Mouse (Mus musculus): ENCODE results near the gene Lrrc4b. TPM values are rescaled to one million over a fixed set of nuclear protein-coding genes. Genes with fewer than 3 reads are reported as not detected.

Lrrc4b gene
- total RNA-seq, 1 experiment from 2014 or later, result not detected

DNA sequence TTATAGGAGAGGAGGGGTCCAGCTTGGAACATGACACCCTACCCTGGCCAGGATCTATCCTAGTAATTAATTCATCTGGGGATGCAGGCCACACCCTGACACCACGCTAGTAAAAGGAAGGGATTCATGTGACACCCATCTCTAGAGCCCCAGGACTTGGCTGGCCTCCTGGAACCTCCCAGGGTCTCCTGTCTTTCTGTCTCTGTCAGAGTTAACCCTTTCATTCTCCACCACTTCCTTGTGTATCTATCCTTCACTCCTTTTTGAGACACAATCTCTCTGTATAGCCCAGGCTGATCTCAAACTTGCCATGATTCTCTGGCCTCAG lies 43.7 kb downstream of the Lrrc4b start:
- no peak for ATAC-seq (replicated peaks; ENCODE audit: insufficient number of reproducible peaks, low FRiP score, low TSS enrichment, poor library complexity, severe bottlenecking)

DNA sequence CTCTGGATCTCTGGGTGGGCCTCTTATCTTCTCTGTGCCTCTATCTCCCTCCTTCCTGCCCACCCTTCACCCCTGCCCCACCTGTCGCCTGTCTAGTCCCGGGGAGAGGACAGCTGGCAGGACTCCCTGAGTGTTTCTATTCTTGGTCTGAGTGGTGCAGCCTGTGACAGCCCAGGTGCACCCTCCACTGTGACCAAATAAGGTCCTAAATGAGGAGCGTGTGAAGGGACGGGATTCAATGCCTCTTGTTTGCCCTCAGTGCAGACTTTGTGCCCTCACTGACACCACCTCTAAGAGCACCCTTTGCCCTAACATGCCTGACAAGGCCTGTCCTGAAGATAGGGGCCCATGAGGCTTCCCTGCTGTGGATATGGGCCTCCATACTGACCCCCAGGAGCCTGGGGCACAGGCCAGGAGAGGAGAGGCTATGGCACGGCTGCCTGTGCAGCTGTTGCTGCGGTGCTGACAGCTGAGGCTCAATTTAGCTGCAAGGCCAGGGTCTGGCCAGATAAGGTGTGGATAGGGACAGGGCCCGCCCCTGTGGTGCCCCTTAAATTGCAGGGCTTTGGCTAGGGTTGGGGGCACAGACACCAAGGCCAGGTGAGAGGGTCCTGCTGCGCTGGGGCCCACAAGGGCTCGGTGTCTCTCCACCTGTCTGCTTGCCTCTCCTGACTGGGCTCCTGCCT lies 44.3 kb downstream of the Lrrc4b start:
- no peak for ATAC-seq (replicated peaks; ENCODE audit: insufficient number of reproducible peaks, low FRiP score, low TSS enrichment, poor library complexity, severe bottlenecking)

DNA sequence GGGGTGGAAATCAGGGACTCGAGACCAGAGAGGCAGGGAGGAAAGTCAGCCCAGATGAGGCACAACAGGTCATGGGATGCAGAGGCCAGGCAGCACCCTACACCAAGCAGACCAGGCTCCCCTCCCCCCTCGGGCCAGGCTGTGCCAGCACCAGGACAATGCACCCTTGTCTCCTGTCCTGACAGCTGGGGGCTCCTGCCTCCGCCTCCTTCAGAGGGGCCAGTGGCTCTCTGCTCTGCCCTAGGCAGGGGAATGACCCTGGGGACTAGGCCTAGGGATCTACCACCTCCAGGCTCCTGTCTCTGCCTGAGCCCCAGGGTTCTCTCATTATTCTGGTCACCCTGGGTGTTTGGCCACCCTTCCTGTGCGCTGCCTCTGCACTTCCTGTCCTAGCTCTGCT lies 45.6 kb downstream of the Lrrc4b start:
- no peak for ATAC-seq (replicated peaks; ENCODE audit: insufficient number of reproducible peaks, low FRiP score, low TSS enrichment, poor library complexity, severe bottlenecking)

DNA sequence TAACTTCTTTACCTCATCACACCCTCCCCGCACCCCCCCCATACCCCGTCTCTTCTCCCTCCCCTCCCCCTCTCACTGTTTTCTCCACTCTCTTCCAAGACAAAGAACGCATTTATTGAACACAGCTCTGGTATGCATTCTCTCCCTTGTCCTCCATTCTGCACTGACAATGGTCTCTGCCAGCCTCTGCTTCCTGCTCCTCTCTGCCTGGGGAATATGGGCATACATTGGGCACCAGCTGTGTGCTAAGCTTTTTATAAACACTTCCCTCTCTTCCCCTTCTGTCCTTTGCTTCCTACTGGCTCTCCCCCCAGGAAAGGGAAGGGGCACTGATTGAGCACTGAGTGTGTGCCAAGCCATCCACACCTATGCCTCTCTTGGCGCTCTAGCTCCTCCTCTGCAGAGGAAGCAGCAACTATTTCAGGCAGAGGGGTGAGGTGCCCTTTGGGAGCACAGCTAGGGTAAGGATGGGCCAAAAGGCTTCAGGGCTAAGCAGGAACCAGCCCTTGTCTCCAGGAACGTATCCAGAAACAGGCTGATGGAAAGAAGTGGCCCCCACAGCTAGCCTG lies 46.3 kb downstream of the Lrrc4b start:
- ATAC-seq (replicated peaks; ENCODE audit: insufficient number of reproducible peaks, low FRiP score, low TSS enrichment, poor library complexity, severe bottlenecking), result no peak

DNA sequence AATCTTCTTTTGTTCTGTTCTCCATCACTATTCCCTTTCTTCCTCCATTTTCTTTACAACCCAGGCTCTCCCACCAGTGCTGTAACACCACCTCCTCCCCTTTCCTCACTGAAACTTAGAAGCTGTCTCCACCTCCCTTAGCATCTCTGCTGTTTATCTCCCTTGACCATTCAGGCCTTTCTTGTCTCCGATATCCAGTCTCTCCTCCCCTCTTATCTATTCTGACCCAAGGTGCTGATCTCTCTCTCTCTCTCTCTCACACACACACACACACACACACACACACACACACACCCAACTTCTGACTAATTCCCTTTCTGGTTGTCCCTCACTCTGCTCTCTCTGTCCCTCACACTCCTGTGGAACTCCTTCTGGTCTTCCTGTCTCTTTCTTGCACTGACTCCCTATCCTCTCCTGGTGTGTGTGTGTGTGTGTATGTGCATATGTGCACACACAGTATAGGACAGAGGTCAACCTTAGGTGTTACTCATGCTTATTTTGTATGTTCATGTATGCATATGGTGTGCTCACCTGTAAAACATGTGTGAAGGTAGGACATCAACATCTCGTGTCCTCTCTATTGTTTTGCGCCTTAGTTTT lies 54.1 kb downstream of the Lrrc4b start:
- no peak for ATAC-seq (replicated peaks; ENCODE audit: insufficient number of reproducible peaks, low FRiP score, low TSS enrichment, poor library complexity, severe bottlenecking)

DNA sequence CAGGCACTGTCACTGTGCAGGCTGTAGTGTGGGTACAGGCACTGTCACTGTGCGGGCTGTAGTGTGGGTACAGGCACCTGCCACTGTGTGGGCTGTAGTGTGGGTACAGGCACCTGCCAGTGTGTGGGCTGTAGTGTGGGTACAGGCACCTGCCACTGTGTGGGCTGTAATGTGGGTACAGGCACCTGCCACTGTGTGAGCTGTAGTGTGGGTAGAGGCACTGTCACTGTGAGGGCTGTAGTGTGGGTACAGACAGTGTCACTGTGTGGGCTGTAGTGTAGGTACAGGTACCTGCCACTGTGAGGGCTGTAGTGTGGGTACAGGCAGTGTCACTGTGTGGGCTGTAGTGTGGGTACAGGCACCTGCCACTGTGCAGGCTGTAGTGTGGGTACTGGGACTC lies 55.3 kb downstream of the Lrrc4b start:
- ATAC-seq (replicated peaks; ENCODE audit: insufficient number of reproducible peaks, low FRiP score, low TSS enrichment, poor library complexity, severe bottlenecking), result no peak

DNA sequence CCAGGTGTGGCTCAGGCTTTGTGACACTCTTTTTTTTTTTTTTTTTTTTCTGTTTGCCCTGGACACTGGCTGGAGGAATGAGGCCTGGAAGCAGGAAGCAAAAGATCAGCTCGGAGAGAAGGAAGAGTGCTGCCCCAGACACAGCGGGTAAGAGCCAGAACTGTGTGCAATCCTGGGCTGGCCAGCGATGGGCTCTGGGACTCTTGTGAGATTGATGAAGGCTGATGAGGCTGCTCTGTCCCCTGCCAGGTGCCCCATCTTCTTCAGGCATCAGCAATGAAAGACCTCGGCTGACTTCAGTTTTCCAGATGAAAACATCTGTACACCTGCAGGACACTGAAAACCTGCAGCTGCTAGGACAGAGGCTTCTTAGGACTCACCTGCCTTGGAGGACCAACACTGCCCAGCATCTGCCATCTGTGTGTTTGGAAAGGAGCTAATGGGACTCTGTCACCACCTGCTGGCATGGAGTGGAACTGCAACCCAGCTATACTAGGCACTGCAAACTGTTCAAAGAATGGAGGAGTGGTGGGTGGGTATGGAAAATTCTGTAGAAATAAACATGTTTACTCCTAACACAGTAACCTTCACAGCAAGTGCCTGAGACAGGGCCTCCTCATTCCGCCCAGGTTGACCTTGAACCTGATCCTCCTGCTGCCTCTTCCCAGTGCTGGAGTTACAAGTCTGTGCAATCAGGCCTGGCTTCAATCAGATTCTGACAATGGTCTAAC lies 56.2 kb downstream of the Lrrc4b start:
- ATAC-seq (replicated peaks; ENCODE audit: insufficient number of reproducible peaks, low FRiP score, low TSS enrichment, poor library complexity, severe bottlenecking), result peak; percentile 83

DNA sequence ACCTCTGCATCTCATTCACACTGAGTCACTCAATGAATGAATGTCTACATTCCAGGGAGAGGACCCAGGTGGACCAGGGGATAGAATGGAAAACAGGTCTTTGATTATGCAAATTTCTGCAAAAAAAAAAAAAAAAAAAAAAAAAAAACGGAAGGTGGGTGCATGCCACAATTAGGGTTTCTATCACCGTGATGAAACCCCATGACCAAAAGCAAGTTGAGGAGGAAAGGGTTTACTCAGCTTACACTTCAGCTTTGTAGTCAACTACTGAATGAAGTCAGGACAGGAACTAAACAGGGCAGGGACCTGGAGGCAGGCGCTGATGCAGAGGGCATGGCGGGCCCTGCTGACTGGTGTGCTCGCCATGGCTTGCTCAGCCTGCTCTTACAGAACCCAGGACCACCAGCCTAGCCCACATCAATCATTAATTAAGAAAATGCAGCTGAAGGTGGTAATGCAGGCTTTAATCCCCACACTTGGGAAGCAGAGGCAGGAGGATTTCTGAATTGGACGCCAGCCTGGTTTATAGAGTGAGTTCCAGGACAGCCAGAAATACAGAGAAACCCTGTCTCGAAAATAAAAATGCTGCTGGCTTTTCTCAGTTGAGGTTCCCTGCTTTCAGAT lies 56.9 kb downstream of the Lrrc4b start:
- no peak for ATAC-seq (replicated peaks; ENCODE audit: insufficient number of reproducible peaks, low FRiP score, low TSS enrichment, poor library complexity, severe bottlenecking)

DNA sequence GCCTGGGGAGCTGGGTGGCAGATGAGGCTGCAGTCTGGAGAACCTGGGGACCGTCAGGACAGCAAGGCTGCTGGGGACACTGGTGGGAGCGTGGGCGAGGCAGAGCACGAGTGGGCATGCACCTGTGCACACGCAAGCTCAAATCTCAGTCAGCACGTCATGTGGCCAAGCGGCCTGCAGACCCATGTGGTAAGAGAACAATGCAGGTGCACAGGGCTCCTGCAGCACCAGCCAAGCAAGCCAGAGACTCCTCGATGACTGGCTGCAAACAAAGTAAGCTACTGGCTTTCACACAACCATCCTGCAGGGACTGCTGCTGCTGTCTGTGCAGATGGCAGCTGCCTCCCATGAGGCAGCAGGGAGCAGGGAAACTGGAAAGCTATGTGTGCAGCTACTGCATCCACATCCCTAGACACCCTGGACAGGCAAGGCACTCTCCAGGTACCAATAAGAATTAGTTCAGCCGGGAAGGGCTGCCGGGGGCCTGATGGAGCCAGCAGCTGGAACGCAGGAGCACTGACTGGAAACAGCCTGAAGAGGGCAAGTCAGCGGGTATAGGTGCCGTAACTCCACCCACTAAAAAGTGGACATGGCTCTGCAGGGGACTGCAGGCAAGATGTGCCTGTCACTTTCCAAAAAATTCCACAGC lies 58.2 kb downstream of the Lrrc4b start:
- ATAC-seq (replicated peaks; ENCODE audit: insufficient number of reproducible peaks, low FRiP score, low TSS enrichment, poor library complexity, severe bottlenecking), result no peak

DNA sequence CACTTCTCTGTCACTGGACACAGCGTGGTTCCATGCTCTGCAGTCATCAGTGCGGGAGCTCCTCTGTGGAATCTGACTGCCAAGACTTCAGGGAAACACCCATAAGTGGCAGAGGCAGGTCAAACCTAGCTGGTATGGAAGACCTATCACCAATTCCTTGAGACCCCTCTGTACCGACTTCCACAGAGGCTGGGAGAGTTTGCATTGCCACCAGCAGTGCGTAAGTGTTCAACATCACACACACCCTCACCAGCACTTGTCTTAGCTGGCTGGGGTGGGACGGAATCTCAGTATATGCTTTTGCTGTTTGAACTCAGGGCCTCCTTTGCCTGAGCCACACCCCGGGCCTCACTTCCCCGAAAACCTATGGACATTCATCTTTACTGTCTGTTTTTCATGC lies 59.1 kb downstream of the Lrrc4b start:
- ATAC-seq (replicated peaks; ENCODE audit: insufficient number of reproducible peaks, low FRiP score, low TSS enrichment, poor library complexity, severe bottlenecking), result no peak

DNA sequence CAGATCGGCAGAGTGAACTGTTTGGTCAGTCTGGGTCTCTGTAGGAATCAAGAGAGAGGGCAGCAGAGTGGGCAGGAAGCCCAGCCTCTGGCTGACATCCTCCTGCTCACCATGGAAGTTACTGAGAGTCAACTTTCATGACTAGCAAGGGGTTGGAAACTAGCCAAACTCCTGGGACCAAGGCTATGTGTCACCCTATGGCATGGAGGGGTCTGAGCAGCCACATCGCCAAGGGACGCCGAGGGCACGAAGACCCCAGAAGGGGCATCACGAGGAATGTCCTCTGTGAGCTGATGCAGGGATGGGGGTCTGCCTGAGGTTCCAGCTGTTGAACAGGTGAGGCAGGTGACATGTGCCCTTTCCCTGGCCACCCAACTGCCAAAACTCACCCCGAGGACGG lies 59.7 kb downstream of the Lrrc4b start:
- ATAC-seq (replicated peaks; ENCODE audit: insufficient number of reproducible peaks, low FRiP score, low TSS enrichment, poor library complexity, severe bottlenecking), result no peak

DNA sequence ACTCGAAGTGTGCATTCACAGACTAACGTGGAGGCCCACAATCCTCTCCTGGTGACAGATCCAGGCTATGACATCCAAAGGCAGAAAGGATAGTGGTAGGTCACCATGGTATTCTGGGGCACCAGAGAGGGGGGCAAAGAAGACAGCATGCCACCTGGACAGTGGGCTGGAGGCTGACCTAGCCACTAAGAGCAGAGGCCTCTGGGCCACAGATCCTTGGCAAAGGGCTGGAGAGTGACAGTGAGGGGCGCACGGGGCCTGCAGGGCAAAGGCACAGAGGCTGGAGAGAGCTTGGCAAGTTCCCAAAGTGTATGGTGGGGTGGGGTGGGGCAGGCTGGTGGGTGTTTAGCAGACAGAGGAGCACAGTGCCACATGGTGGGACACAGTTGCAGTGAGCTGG lies 61.5 kb downstream of the Lrrc4b start:
- ATAC-seq (replicated peaks; ENCODE audit: insufficient number of reproducible peaks, low FRiP score, low TSS enrichment, poor library complexity, severe bottlenecking), result no peak

DNA sequence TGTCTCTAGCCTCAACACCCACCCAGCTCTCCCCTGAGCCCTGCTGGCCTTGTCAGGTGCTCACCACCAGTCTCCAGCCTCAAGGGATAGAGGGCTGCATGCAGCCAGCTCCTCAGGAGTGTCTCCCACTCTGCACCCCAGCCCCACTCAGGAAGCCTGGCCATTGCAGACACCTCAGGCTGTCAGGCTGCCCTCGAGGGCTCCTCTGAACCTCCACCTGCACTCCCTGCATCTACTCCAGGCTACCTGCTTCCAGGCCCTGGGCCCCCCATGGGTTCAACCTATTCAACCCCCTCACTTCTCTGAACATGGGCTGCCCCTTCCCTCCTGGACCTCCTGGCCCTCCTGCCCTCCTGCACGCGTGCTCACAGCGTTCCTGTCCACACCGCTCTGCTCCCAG lies 62.6 kb downstream of the Lrrc4b start:
- ATAC-seq (replicated peaks; ENCODE audit: insufficient number of reproducible peaks, low FRiP score, low TSS enrichment, poor library complexity, severe bottlenecking), result no peak

DNA sequence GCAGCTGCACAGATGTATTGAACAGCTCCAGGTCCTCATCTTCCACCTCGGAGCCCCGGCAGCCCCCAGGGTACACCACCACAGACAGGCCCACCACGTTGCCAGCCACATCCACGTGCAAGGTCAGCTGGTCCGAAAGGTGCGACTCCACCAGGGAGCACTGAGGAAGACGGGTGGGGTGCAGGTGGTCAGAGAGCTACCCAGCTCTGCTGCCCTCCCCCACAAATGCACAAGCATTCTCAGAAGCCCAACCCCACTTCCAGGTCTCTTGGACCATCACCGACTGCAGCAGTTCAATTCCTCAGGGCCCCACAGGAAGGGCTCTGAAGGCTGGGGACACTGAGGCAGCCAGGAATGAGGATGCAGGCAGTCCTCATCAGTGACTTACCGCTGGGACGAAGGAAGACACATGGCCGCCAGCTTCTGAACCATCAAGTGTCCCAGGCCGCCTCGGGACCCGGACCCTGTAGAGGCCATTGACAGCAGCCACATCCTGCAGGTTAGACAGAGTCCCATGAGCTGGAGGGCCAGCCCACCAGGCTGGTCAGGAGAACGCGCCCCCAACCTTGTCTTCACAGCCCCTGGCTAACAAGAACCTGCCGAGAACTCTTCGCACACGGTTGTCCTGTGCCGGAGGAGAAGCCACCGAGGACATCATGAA lies 63.5 kb downstream of the Lrrc4b start:
- no peak for ATAC-seq (replicated peaks; ENCODE audit: insufficient number of reproducible peaks, low FRiP score, low TSS enrichment, poor library complexity, severe bottlenecking)

DNA sequence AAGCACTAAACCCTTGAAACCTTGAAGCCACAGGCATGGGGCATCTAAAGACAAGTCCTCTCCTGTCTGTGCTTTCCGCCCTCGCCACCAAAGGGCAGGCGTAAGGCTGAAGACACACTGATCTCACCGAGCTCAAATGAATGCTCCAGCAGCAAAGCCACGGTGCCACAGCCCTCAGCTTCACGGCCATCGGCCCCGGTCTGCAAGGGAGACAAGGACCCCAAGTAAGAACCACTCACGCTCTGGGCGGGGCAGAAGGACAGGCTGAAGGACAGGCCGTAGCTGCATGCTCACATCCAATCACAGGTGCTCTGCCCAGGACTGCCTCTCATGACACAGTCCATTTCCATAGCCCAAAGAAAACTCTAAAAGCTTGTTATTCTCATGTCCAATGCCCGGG lies 65.9 kb downstream of the Lrrc4b start:
- no peak for ATAC-seq (replicated peaks; ENCODE audit: insufficient number of reproducible peaks, low FRiP score, low TSS enrichment, poor library complexity, severe bottlenecking)

DNA sequence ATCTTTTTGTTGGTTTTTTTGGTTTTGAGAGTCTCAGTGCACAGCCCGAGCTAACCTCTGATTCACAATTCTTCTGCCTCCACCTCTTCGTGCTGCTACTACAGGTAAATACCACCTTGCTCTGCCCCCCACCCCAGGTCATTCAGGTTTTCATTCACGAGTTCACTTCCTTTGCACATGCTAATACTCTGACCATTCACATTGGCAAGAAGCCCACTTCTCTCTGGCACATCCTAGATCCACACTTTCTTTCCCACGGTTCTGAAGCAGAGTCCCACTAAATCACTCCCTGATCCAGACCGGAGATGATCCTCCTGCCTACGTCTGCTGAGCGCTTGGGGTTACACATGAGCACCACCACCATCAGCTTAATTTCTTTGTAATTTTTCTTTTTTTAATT lies 66.3 kb downstream of the Lrrc4b start:
- ATAC-seq (replicated peaks; ENCODE audit: insufficient number of reproducible peaks, low FRiP score, low TSS enrichment, poor library complexity, severe bottlenecking), result no peak

DNA sequence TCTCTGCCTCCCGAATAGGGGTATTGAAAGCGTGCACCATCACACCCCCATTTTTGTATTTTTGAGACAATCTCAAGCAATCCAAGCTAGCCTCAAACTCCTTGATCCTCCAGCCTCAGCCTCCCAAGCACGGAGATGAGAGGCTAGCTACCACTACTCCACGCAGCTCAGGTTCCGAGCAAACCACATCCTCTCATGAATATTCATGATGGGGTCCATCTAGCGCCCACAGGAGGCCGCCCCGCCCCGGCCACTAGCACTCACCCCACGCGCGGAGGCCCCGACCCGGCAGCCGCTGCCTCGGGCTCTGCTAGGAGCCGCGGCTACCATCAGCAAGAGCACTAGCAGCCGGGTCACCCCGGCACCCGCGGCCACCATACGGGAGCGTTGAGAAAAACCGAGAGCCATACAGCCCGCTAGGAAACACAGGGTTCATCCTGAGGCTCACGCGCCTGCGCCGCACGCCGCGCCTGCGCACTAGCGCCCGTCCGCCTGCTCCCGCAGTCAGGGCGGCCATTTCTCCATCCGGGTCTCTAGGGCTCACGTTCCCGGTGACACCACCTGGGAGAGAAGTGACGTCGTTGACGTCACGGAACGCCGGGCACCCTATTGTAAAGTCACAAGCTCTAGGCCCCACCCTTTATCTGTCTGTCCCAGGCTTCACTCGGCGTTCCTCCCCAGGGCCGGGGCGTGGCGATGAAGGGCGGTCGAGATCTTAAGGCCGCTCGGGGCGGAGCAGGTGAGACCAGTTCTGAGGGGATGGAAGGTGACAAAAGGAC lies 67.4 kb downstream of the Lrrc4b start, which contains the start of the genes Emc10 and Fam71e1:
Gene Emc10, minus strand, starts transcription at position 538 of the 779 bp plus-strand sequence.
Gene Fam71e1, plus strand, starts transcription at position 590 of the 779 bp plus-strand sequence.
- peak; percentile 81 for ATAC-seq (replicated peaks; ENCODE audit: insufficient number of reproducible peaks, low FRiP score, low TSS enrichment, poor library complexity, severe bottlenecking)

DNA sequence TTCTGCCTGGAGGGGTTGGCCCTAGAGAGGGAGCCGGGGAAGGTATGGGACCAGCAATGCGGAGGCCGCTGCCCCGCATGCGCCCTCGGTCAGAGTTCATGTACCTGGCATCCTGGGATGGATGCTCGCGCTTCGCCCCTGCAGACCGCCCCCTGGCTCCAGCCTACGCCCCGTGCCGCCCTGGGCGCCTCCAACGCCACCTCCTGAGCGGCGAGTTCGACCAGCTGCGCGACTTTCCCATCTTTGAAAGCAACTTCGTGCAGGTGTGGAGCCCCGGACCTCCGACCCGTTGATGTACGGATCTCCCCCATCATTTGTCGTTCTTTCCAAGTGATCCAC lies 67.9 kb downstream of the Lrrc4b start:
- no peak for ATAC-seq (replicated peaks; ENCODE audit: insufficient number of reproducible peaks, low FRiP score, low TSS enrichment, poor library complexity, severe bottlenecking)
